Mouse (Mus musculus): ENCODE results near the gene Sik2. TPM values are rescaled to one million over a fixed set of nuclear protein-coding genes. Genes with fewer than 3 reads are reported as not detected.

The Sik2 gene
- total RNA-seq, 2 experiments from 2014 or later: 39.5 to 45.2 TPM

DNA sequence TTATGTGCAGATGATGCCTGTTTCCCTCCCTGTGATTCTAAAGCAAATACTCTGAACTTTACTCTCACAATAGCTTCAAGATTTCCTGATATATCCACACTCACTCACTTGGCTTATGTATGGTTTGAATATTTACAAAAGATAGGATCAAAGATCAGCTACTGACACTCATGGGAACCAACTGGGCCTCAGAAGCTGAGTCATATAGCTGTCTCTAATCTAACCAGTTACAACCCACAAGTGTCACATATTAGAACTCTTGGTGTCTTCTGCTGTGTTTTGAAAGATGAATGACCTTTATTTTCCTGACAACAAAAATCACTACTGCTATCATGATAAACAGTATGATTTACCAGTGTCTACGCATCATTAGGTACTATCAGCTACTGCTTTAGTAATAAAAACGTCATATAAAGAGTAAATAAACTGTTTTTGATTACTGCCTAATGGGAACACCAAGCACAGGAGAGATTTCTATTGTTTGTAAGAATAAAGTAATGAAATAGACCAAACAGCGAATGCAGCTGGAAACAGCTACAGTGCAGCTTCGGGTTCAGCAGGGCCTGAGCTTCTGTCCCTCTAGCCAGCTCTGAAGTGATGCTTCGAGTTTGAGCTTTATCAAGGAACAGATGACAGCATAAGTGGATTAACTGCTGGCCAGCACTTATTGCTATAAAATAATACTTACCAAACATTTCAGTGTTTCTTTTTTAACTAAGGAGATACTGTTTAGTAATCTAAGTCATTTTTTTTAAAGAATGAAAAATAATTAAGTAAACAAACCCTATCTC, 86.3 kb downstream of the Sik2 start:
- no peak for TF ChIP-seq CTCF (conservative IDR thresholded peaks at IDR 0.05)
- H3K4me3 ChIP-seq: no peak overlapping the region
- DNase-seq (ENCODE audit: low spot score in 2 of 2): no peak
- no peak overlapping the region for H3K27ac ChIP-seq

DNA sequence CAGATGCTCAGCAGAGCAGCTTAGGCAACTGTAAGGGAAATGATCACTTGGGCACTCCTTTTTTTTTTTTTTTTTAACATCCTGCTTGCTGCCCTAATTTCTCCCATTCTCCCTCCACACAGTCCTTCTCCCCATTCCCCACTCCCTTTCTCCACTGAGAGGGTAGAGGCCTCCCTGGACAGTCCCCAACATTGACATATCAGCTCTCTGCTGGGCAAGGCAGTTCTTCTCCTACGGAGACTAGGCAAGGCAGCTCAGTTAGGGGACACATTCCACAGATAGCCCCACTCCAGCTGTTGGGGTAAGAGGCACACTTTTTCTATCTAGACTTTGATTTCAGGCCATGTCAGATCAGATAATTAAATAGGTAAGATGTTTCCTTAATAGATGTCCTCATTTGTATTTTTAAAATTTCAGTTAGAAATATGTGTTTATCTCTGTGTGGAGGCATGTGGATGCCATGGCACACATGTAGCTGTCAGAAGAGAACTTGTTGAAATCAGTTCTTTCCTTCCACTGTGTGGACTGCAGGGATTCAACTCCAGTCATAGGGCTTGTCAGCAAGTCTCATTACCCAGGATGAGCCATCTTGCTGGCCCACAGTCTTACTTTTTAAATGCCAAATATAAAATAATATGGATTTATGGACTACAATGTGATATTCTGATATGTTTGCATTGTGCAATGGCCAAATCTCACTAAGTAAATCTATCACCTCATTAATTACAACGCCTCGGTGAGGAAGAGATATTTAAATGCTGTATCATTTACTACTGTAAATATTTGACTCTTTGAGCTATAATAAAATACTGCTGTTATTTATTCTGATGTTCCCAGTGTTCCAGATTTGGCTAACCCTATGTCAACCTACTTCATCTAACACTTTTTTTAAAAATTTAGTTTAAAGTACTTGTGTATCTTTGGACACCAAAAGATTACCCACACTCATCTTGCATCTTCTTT, 87.7 kb downstream of the Sik2 start:
- Histone ChIP-seq H3K27ac (no peak overlapping the region), H3K4me3 (no peak overlapping the region)
- no peak for DNase-seq (ENCODE audit: low spot score in 2 of 2)
- TF ChIP-seq CTCF (conservative IDR thresholded peaks at IDR 0.05): no peak

DNA sequence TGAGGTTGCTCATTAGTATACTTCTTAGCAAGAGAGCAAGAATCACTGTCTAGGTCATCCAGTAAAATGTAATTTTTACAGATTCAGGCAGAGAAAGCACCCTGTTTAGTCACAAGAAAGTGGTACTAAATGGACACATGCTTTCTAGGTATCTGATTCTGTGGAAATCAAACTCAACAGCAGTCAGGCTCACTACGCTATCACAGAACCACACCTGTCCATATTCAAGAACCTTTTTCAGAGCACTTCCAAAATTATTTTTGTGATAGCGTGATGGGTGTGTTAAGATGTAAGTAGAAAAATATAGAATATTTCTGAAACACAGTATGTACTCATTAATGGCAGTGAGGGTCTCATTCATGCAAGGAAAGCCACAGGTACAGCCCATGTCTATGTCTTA, 89.3 kb downstream of the Sik2 start:
- no peak for DNase-seq (ENCODE audit: low spot score in 2 of 2)

DNA sequence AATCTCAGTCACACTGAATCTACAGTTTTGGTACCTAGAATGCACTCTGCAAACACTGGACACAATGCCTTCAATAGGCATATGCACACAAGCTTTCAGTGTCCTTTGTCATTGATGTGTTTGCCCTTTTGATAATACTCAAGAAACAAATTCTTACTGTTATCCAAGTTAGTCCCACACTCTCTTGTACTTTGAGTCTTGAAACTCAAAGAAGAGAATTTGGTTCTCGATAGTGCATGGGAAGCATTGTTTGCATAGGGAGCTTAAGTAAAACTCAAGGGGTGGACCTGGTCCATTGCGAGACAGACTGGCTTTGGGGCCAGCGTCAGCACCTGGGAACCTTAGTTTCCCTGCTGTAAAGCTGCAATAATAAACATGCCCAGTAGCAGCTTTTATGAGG, 90.7 kb downstream of the Sik2 start:
- DNase-seq (ENCODE audit: low spot score in 2 of 2): no peak
- TF ChIP-seq CTCF (conservative IDR thresholded peaks at IDR 0.05): no peak
- no peak overlapping the region for H3K4me3 ChIP-seq
- H3K27ac ChIP-seq: no peak overlapping the region

More for the DNA sequence above, 89.3 kb downstream of the Sik2 start:
- no peak for TF ChIP-seq CTCF (conservative IDR thresholded peaks at IDR 0.05)
- Histone ChIP-seq H3K27ac (no peak overlapping the region), H3K4me3 (no peak overlapping the region)

DNA sequence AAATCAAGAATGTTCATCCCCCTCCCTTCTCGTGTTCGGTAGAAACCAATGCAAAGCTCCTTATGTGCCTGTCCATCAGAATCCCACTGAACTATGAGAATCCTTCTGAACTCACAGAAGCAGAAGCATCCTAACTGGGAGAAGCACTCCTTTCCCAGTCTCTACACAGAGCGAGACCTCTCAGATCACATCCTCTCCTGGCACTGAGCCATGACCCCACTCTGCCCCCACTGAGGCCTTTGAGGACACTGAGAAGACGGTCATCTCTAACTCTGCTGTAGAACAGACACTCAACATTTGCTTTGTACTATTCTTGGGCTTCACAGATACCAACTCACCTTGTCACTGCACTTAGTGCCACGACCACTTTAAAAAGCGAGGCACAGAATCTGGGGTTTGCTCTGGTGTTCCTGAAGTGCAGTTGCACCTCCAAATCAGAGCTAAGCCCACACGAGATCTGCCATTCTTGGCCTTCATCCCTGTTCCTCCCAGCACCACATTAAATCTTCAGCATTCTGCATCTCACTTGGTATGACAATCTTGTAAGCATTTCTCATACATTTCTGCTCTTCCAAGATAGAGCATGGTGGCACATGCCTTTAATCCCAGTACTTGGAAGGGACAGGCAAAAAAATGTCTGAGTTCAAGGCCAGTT, 96.9 kb downstream of the Sik2 start:
- H3K4me3 ChIP-seq: no peak overlapping the region
- no peak for DNase-seq (ENCODE audit: low spot score in 2 of 2)

DNA sequence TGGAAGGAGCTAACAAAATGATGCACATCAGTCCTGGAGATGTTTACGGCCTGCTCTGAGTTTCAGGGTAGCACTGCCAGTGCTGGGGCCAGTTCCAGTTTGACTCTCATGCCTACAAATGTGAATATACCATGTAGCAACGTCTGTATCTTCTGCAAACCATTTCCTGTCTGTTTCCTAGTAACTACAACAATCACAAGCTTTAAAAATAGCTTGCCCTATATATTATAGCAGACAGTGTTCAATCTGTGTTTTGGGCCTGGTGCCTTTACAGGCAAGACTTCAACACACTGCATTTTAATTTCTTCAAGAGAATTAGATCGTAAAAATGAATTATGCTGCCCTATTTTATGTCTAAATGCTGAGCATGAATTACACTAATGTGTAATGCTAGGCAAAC, 103.6 kb downstream of the Sik2 start:
- no peak for TF ChIP-seq CTCF (conservative IDR thresholded peaks at IDR 0.05)
- DNase-seq (ENCODE audit: low spot score in 2 of 2): no peak
- H3K27ac ChIP-seq: no peak overlapping the region
- no peak overlapping the region for H3K4me3 ChIP-seq

More for the DNA sequence above, 96.9 kb downstream of the Sik2 start:
- no peak for TF ChIP-seq CTCF (conservative IDR thresholded peaks at IDR 0.05)
- no peak overlapping the region for H3K27ac ChIP-seq

DNA sequence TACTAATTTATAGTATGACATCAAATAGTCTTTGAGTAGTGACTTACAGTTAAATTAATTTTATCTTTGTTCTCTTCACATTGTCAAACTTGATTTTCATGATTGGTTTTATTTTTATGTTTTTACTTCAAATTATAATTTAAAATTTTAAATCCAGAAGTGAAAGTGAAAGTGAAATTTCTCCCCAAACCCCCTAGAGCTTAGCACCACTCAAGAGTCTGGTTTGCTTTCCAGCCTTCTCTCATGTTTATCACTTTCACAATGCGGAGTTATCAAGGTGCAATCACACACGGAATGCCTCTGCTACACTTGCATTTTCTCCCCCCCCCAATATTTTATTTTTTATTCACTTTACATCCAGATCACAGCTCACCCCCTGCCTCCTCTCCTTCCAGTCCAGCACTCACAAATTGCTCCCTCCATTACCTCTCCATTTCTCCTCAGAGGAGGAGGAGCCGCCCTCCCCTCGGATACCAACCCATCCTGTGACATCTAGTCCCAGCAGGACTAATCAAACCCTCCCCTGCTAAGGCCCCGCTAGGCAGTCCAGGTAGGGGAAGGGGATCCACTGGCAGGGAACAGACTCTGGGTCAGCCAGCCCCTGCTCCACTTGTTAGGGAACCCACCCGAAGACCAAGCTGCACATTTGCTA, 104.6 kb downstream of the Sik2 start:
- DNase-seq (ENCODE audit: low spot score in 2 of 2): no peak
- no peak overlapping the region for H3K27ac ChIP-seq
- H3K4me3 ChIP-seq: no peak overlapping the region
- TF ChIP-seq CTCF (conservative IDR thresholded peaks at IDR 0.05): no peak

DNA sequence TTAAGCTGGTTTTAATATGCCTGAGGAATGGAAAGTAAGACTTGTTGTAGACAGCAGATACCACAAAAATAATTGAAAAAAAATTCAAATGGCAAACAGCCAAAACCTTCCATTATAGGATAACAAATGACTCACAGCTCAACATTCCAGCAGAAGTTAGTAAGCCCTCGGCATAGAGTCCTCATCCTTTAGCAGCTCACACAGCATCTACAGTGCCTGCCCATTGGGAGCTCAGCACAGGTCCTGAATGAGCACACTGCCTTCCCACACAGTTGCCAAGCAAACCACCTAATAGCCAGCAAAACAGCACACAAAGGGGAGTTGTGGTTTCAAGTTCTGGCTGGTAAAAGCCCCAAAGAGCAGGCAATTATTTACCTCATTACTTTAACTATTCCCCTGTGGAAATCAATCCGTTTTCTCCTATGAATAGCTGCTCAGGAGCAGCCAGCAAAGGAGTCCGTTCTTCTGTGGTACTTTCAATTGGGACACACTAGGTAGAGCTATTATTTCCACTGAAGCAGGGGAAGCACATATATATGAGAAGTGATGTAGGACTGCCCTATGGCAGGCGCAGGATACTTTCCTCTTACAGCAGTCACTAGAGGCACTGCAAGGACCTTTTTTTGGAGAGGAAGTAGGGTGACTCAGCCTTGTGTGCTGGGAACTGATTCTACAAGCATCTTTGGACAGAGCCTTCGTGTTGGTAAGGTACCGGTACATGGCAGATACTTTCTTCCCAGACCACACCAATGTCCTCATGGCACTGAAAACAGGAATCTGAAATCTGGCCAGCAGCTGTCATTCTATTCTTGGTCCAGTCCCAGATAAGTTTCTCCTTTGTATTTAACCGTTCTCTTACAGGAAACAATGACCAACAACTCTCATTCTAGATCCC, 108.6 kb downstream of the Sik2 start:
- DNase-seq (ENCODE audit: low spot score in 2 of 2): no peak
- Histone ChIP-seq H3K27ac (peak overlapping the region; percentile 5; the same call in 1 of the 2 replicates), H3K4me3 (no peak overlapping the region)
- no peak for TF ChIP-seq CTCF (conservative IDR thresholded peaks at IDR 0.05)

DNA sequence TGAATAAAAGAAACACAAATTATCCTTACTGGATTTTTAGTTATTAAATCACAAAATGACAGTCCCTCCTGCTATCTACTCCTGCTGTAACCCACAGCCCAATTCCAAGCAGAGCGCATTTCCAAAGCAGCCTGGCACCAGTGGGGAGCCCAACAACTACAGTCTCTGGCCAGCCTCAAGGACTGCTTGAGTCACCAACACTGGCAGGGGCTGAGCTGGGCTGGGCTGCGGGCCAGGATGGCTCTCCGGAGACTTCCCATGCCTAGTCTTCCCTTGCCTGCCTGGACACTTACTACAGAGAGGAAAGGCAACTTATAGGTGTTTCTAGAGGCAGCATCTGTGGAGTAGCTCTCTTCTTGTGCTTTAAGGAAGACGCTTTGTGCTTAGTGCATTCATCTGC, 115.2 kb downstream of the Sik2 start:
- no peak overlapping the region for H3K4me3 ChIP-seq
- 0 out of 2 replicates have a peak overlapping the region, but pooled peaks have one; percentile 4 for H3K27ac ChIP-seq
- peak; percentile 61 to 65 for DNase-seq (ENCODE audit: low spot score in 2 of 2)
- no peak for TF ChIP-seq CTCF (conservative IDR thresholded peaks at IDR 0.05)

DNA sequence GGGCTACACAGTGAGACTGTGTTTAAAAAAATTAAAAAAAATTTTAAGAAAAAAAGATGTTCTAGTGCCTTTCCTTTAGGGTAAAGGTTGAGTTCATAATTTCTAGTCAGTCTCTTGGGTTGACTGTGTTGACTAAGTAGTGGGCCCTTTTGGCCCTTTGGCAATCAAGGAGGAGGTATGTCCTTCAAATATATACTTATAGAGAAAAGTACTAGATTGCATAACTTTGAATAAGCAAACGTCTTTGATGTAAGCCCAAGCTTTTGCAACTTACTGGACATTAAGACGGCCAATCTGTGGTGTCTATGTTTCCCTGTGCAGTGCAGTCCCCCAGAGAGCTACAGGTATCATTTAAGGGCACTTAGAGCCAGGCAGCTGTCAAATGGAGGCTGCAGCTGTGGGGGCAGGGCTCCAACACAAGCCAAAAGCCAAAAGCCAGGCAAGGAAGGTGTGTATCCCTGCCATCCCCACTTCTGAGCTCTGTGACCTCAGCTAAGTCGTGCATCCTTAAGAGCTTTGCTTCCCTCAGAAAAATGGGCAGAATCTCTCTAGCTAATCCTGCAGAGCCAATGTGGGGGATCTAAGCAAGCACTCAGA, 118.3 kb downstream of the Sik2 start:
- Histone ChIP-seq H3K27ac (no peak overlapping the region), H3K4me3 (no peak overlapping the region)
- no peak for DNase-seq (ENCODE audit: low spot score in 2 of 2)
- TF ChIP-seq CTCF (conservative IDR thresholded peaks at IDR 0.05): no peak

DNA sequence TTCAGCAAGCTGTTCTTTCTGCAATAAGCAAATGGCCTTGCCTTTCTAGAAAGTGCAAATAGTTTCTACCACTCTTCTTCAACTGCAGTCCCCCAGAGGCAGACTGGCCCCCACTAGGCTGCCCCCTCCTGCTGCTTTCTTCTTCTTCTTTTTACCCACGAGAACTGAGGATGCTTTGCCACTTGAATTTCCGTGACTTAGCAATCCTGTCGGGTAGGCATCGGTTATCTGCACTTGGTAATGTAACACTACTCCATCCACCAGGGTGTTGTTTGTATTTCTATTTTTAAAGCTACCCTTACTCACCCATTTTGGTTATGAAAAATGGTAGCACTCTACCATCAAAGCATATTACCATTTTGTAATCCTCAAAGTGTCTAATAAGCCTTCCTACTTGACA, 118.9 kb downstream of the Sik2 start:
- no peak for DNase-seq (ENCODE audit: low spot score in 2 of 2)
- Histone ChIP-seq H3K27ac (no peak overlapping the region), H3K4me3 (no peak overlapping the region)
- TF ChIP-seq CTCF (conservative IDR thresholded peaks at IDR 0.05): no peak

Measured in layer of hippocampus, adult 2 months (tissue).